Mouse (Mus musculus) stomach, postnatal 0 days (tissue): Measurements from ENCODE around the gene Arid4b. TPM values are rescaled to one million over a fixed set of nuclear protein-coding genes. Genes with fewer than 3 reads are reported as not detected.

ENCODE experiments used
- ATAC-seq: fragments of 200-750 bp; cut with Nextera tagmentation; 2 replicates; pipeline ENCODE4 v1.8.0; 2017; ENCODE audit not compliant: low FRiP score, low TSS enrichment
- DNase-seq: peaks from one replicate; pipeline ENCODE4 v3.0.0-alpha.2; 2016; ENCODE audit warnings: low spot score
- H3K27ac ChIP-seq: fragments of 300-500 bp; sonication (generic); replicated peaks from 2 replicates; pipeline ENCODE4 v1.5.1; 2014; ENCODE audit warnings: mild to moderate bottlenecking, control low read depth
- H3K27me3 ChIP-seq: fragments of 300-500 bp; sonication (generic); 2 replicates; pipeline ENCODE4 v1.6.1; 2014; ENCODE audit warnings: low read length; ENCODE audit not compliant: control insufficient read depth, insufficient read depth
- H3K36me3 ChIP-seq: fragments of 300-500 bp; sonication (generic); 2 replicates; pipeline ENCODE4 v1.6.1; 2014; ENCODE audit warnings: low read length, mixed read lengths; ENCODE audit not compliant: control insufficient read depth, insufficient read depth
- H3K4me1 ChIP-seq: fragments of 300-500 bp; sonication (generic); replicated peaks from 2 replicates; pipeline ENCODE4 v1.6.1; 2014; ENCODE audit warnings: antibody characterized with exemption; ENCODE audit not compliant: control insufficient read depth, insufficient read depth
- H3K4me2 ChIP-seq: fragments of 300-500 bp; sonication (generic); replicated peaks from 2 replicates; pipeline ENCODE4 v1.6.1; 2014; ENCODE audit warnings: low read depth, mild to moderate bottlenecking, control low read depth, moderate library complexity
- H3K4me3 ChIP-seq: fragments of 300-500 bp; sonication (generic); 2 replicates; pipeline ENCODE4 v1.5.1; 2014; ENCODE audit warnings: low read depth, low read length, control low read depth
- H3K9ac ChIP-seq: fragments of 300-500 bp; sonication (generic); 2 replicates; pipeline ENCODE4 v1.6.1; 2014; ENCODE audit warnings: mild to moderate bottlenecking, low read length, control low read depth, mixed read lengths
- H3K9me3 ChIP-seq: fragments of 300-500 bp; sonication (generic); 2 replicates; pipeline ENCODE4 v1.6.1; 2016; ENCODE audit warnings: low read length; ENCODE audit not compliant: control insufficient read depth
- CTCF ChIP-seq: IDR thresholded peaks from 2 replicates; pipeline ENCODE4 v1.5.1; 2016; ENCODE audit warnings: antibody characterized with exemption, low read depth, mild to moderate bottlenecking, moderate library complexity
- EP300 ChIP-seq: optimal IDR thresholded peaks from 2 replicates; pipeline ENCODE3; 2016; ENCODE audit warnings: antibody characterized with exemption
- WGBS: fragments of 180-500 bp; shearing (Covaris S2); extraction: QIAGEN DNeasy Blood & Tissue Kit; methylation state at CpG from one replicate; pipeline ENCODE4 v1.1.7; 2014; 5-methylcytosine and 5-hydroxymethylcytosine counted together
- polyA plus RNA-seq: library from polyadenylated mRNA; unstranded; fragments of >200 nt; fragmentation: Nextera tagmentation; extraction: Ambion mirVana; gene quantifications from 2 replicates; pipeline ENCODE4 v1.2.1, GENCODE M21; 2015

The Arid4b gene
- polyA plus RNA-seq, 1 experiment from 2014 or later, result 32.1 TPM

DNA sequence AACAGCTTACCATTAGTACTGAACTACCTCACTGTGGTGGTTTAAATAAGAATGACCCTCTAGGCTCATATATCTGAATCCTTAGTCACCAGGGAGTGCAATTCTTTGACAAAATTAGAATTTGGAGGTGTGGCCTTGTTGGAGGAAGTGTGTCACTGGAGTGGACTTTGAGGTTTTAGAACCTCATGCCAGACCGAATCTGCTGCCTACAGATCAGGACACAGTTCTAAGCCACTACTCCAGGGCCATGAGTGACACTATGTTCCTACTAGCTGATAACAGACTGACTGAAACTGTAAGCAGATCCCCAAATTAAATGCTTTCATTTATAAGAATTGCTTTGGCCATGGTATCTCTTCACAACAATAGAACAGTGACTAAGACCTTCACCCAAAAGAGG, 13.2 kb upstream of the Arid4b start:
- Histone ChIP-seq H3K36me3 (peaks cover 12% of the 10 kb centered on the region), H3K4me2 (no peak overlapping the region), H3K4me3 (no peak overlapping the region), H3K9ac (no peak overlapping the region), H3K9me3 (no peaks in the 10 kb centered on the region), H3K4me1 (no peaks in the 10 kb centered on the region), H3K27me3 (no peaks in the 10 kb centered on the region), H3K27ac (no peak overlapping the region)
- no peak for ATAC-seq
- no peak for TF ChIP-seq EP300
- no peak for TF ChIP-seq CTCF
- 88% methylated on average over 1 of the region's 1 CpGs for WGBS
- no peak for DNase-seq

DNA sequence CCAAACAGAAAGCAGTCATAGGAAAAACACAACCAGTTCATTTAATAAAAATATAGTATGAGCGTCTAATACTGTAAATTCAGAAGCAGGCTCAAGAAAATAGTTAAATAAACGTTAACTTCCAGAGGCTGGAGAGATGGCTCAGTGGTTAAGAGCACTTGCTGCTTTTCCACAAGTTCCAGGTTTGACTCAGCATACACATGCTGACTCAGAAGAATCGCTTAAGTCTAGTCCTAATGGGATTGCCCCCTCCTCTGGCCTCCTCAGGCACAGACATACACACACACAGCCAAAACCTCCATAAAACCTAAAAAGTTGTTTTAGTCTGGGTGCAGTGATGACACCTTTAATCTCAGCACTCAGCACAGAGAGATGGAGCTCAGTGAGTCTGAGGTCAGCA, 6.2 kb upstream of the Arid4b start:
- DNase-seq (no peak), ATAC-seq (no peak)
- no peak for TF ChIP-seq EP300
- TF ChIP-seq CTCF, result no peak
- no peaks in the 10 kb centered on the region for H3K9me3 ChIP-seq
- H3K27ac ChIP-seq, result no peak overlapping the region
- peaks cover 3% of the 10 kb centered on the region; the same call in 1 of the 2 replicates for H3K36me3 ChIP-seq
- no peaks in the 10 kb centered on the region for H3K27me3 ChIP-seq
- H3K4me2 ChIP-seq, result no peak overlapping the region
- no peaks in the 10 kb centered on the region for H3K4me1 ChIP-seq
- H3K9ac ChIP-seq, result no peak overlapping the region
- WGBS, result 86% methylated on average over 3 of the region's 3 CpGs
- no peak overlapping the region for H3K4me3 ChIP-seq

DNA sequence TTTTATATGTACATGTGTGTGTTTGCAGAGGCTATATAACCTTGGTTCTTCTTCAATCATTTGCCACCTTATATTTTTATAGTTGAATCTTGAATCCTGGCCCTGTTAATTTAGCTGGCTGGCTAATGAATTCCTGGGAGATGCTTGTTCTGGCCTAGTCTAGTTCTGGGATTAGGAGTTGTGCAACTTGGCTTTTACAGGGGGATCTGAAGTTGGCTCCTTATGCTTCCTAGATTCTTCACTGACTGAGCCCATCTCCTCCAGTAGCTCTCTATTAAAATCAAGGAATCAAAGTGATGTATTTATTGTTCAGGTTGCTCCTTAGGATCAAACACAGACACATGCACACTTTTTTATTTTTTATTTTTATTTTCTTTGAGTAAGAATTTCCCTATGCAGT, 3.5 kb upstream of the Arid4b start:
- no peaks in the 10 kb centered on the region for H3K27me3 ChIP-seq
- no peak overlapping the region for H3K4me2 ChIP-seq
- H3K27ac ChIP-seq, result no peak overlapping the region
- DNase-seq (no peak), ATAC-seq (no peak)
- TF ChIP-seq EP300 (no peak), CTCF (no peak)
- no peak overlapping the region for H3K9ac ChIP-seq
- no peaks in the 10 kb centered on the region for H3K4me1 ChIP-seq
- no peaks in the 10 kb centered on the region for H3K36me3 ChIP-seq
- no peaks in the 10 kb centered on the region for H3K9me3 ChIP-seq
- H3K4me3 ChIP-seq, result no peak overlapping the region

DNA sequence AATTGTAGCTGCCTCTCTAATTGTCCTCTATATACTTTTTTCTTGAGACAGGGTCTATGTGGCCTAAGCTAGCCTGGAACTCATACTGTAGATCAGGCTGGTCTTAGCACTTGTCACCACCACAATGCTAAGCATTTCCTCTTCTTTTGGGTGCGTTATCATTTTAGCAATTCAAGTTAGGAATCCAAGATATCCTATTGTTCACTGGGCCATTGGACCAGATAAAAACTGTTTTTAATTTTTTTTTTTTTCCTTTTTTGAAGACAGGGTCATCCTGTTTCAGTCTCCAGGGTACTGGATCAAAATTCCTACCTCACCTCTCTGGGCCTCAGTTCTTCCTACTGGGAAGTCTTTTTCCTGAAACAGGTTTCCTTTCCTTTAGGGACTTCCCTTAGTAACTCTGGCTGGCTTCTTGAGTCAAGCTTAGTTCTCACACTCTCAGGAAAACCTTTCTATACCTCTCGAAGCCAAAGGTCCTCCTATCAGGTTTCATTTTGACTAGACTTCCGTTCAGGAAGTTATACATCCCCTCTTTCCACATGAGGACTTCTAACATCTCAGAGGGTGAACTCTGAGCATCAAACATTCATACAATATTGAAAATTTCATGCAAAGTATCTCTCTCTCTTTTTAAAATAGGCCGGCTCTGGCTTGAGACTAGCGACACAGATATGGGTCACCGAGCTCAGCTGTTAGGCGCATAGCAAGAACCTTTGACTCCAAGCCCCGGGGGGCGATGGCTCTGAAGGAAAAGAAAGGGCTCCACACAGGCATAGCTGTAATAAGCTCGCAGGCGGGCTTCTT, 621 bp upstream of the Arid4b start:
- peak overlapping the region; percentile 81 for H3K9ac ChIP-seq
- no peaks in the 10 kb centered on the region for H3K9me3 ChIP-seq
- peak overlapping the region; percentile 85 for H3K4me3 ChIP-seq
- DNase-seq (no peak), ATAC-seq (no peak)
- H3K27ac ChIP-seq, result peak overlapping the region; percentile 96
- TF ChIP-seq EP300 (no peak), CTCF (no peak)
- H3K4me2 ChIP-seq, result peak overlapping the region; percentile 64
- 4% methylated on average over 11 of the region's 11 CpGs for WGBS
- H3K36me3 ChIP-seq, result no peaks in the 10 kb centered on the region
- no peaks in the 10 kb centered on the region for H3K4me1 ChIP-seq
- H3K27me3 ChIP-seq, result no peaks in the 10 kb centered on the region

DNA sequence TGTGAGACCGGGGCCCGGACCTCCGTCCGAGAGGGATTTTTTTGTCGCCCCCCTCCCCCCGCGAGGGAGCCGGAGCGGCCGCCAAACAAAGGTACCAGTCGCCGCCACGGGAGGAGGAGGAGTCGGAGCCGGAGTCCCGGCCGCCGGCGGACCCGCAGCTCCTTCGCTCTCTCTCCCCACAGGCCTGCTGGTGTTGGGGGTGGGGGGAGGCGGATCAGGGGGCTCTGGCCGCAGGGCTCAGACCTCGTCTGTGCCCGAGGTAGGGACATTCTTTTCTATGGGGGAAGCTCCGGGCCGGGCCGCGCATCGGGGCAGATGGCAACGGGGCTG, 875 bp downstream of the Arid4b start:
- Histone ChIP-seq H3K27me3 (no peaks in the 10 kb centered on the region), H3K36me3 (no peaks in the 10 kb centered on the region), H3K27ac (peak overlapping the region; percentile 98), H3K4me2 (peak overlapping the region; percentile 78), H3K9ac (peak overlapping the region; percentile 98), H3K4me1 (no peaks in the 10 kb centered on the region), H3K4me3 (peak overlapping the region; percentile 99), H3K9me3 (no peaks in the 10 kb centered on the region)
- 0% methylated on average over 18 of the region's 31 CpGs for WGBS
- ATAC-seq (peak; percentile 47), DNase-seq (no peak)
- TF ChIP-seq EP300, result no peak
- no peak for TF ChIP-seq CTCF

DNA sequence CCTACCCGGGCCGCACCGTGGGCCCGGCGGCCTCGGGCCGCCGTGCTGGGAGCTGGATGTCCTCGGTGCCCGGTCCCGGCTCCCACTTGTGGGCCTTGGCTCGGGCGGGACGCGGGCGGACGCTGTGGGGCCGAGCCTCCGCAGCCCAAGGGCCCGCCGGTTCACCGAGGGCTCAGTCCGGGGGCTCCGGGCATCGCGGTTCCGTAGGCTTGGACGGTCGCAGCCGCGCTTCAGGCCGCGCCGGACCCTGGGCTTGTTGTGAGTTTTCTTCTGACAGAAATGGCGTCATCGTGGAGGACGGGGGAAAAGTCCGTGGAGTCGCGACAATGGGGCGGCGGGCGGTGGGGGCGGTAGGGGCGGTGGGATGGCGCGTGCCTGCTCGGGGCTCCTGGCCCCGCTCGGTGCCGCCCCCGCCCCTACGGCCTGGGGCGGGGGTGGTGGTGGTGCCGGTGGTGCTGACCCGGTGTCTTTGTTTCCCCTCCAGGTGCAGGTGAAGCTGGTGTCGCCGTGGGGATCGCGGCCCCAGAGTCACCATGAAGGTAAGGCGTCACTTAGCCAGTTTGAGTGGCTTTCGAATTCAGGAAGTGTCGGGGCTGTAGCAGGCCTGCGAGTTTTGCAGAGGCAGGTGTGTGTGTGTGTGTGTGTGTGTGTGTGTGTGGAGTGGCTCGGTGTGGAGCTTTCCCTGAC, 1.5 kb downstream of the Arid4b start:
- DNase-seq, result peak; percentile 68
- Histone ChIP-seq H3K4me1 (no peaks in the 10 kb centered on the region), H3K9me3 (no peaks in the 10 kb centered on the region), H3K27me3 (no peaks in the 10 kb centered on the region), H3K36me3 (no peaks in the 10 kb centered on the region), H3K9ac (peak overlapping the region; percentile 98), H3K4me2 (peak overlapping the region; percentile 78), H3K27ac (peak overlapping the region; percentile 98), H3K4me3 (peak overlapping the region; percentile 99)
- 0 out of 2 replicates have a peak, but pooled peaks have one; percentile 0 for ATAC-seq
- TF ChIP-seq EP300 (no peak), CTCF (no peak)
- under 1% methylated on average over 55 of the region's 65 CpGs for WGBS
